Mouse (Mus musculus) right cerebral cortex, postnatal 36 days (tissue): ENCODE results near the gene Rhcg.

Experiments used
- DNase-seq, 2 experiments: peaks; one replicate each; pipeline ENCODE4 v3.0.0; 2022; ENCODE audit warnings: low spot score in 2 of 2, mixed read lengths in 1 of 2

The Rhcg gene

GRCm38 (mm10) chr7:79602006-79602405, 15.5 kb downstream of the Rhcg start:
- no peak for DNase-seq

GRCm38 (mm10) chr7:79600122-79600521, 17.3 kb downstream of the Rhcg start:
- DNase-seq, result no peak

GRCm38 (mm10) chr7:79594854-79595253, 22.6 kb downstream of the Rhcg start:
- DNase-seq, result peak; percentile 60 to 70

- DNase-seq, result peak; percentile 67 to 75
Measured at GRCm38 (mm10) chr7:79591812-79592731, 25.4 kb downstream of the Rhcg start.

GRCm38 (mm10) chr7:79590560-79591110, 26.8 kb downstream of the Rhcg start:
- DNase-seq, result no peak

- no peak for DNase-seq
Measured at GRCm38 (mm10) chr7:79589763-79590559, 27.5 kb downstream of the Rhcg start.

- no peak for DNase-seq
Measured at GRCm38 (mm10) chr7:79588284-79588683, 29.2 kb downstream of the Rhcg start.

GRCm38 (mm10) chr7:79578851-79579241, 38.6 kb downstream of the Rhcg start:
- DNase-seq, result no peak

GRCm38 (mm10) chr7:79577931-79578850, 39.3 kb downstream of the Rhcg start:
- DNase-seq, result no peak

GRCm38 (mm10) chr7:79577096-79577874, 40.2 kb downstream of the Rhcg start:
- DNase-seq, result no peak

DNA sequence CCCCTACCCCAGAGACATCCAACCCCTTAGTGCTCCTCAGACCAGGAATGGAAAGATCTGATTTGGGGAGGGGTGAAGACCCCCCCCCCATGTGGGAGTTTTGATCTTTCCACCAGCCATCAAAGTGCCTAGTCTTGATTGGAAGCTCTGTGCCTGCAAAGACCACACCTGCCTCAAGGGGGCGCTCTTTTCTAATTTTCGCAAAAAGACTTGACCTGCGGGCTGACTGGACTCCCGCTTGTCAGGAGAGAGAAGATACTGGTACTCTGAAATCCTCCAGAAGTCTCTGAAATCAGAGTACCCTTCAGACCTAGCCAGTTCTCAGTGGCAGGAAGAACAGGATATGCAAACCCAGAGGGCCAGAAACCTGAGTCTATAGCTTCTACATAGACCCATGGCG, 40.8 kb downstream of the Rhcg start:
- DNase-seq, result no peak

DNA sequence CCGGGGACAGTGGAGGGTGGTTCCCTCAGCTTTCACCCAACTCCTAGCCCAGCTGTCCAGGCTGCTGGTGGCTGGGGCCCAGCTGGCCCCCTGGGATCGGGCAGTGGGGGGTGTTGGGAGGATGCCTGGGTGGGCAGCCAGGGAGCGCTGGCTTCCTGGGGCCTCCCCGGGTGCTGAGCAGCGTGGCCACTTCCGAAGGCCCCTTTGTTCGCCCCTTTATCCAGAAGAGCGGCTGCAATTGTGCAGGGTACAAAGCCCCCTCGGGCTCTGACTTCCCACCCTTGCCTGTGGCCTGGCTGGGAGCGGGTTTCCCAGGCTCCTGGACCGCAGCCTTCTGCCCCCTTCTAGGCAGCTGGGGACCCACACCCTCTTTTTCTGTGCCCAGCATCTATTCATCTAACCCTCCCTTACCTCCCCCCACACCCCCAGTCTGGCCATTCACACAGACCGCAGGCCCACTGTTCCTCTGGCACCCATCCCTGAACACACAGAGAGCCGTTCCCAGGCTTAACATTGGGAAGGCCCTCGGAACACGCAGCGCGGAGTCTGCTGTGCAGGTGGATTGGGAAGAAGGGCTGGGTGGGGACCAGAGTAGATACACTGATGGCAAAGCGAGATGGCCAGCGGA, 45.2 kb downstream of the Rhcg start:
- no peak for DNase-seq

DNA sequence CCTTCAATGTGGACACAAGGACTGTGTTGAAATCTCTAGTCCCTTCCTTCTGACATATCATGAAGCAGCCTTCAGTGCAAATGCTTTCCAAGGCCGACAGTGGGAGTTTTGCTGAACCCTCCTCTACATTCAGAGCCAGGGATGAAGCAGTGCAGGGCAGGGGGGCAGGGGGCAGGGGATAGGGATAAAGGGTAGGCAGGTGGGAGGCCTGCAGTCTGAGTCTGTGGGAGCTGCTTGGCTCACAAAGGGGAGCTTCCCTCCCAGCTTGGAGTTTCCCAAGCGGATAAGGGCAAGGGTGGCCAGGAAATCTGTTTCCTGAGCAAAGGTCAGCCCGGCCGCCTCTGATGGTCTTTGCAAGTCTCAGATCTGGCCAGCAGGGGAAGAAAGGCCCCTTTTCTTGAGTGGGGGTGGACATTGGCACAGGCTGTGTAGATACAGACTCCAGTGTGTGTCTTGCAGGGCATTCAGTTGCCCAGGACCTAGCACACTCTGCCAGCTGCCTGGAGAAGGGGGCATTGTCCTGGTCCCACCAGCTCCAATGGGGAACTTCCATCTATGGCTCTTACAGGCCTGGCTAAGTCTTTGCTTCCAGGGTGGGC, 48.4 kb downstream of the Rhcg start:
- DNase-seq, result no peak

DNA sequence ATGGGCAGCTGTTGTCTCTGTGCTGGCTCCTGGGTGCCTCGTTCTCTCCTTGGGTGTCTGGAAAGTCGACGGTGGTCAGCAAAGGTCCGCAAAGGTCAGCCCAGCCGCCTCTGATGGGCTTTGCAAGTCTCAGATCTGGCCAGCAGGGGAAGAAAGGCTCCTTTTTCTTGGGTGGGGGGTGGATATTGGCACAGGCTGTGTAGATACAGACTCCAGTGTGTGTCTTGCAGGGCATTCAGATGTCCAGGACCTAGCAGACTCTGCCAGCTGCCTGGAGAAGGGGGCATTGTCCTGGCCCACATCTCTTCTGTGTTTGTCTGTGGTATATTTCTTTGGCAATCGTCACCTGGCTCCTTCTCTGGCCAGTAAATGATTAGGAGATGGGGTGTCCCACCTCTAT, 49.2 kb downstream of the Rhcg start:
- no peak for DNase-seq

- DNase-seq, result no peak
Measured at GRCm38 (mm10) chr7:79563675-79564074, 53.8 kb downstream of the Rhcg start.

DNA sequence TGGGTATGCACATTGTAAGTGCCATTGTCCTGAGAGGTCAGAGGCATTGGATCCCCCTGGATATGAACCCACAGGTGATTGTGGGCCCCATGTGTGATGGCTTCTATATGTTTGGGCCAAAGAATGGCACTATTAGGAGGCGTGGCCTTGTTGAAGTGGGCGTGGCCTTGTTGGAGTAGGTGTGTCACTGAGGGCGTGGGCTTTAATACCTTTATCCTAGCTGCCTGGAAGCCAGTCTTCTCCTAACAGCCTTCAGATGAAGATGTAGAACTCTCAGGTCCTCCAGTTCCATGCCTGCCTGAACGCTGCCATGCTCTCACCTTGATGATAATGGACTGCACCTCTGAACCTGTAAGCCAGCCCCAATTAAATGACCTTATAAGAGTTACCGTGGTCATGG, 55.1 kb downstream of the Rhcg start:
- DNase-seq, result no peak

DNA sequence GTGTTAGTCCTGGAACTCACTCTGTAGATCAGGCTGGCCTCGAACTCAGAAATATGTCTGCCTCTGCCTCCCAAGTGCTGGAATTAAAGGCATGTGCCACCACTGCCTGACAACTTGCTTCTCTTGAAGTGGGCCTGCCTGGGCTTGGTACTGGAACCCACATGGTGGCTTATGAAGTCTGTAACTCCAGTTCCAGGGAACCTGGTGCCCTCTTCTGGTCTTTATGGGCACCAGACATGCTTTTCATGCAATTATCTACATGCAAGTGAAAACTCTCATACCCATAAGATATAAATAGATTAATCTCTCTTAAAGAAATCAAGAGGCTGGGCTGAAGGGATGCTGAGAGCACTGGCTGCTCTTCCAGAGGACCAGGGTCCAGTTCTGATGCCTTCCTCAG, 58.8 kb downstream of the Rhcg start:
- no peak for DNase-seq

DNA sequence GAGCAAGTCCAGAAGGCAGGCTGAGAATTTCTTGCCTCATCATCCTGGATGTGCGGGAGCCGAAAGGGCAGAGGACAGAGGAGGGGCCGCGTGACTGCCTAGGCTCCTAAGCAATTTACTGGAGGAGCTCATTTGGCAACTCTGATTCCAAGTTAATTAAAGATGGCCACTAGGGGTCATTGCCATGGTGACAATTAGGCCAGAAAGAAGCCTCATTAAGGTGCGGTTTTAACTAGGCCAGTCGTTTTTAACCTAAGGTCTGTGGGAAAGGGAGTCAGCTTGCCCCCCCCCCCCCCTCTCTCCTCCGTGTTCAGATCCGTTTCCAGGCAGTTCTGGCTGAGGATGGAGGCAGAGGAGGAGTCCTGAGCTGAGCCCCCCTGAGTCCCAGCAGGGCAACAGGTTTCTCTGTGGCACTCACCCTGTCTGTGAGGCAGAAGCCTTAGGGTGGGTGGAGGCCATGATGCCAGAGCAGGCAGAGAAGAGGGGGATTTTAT, 59.7 kb downstream of the Rhcg start:
- DNase-seq, result no peak

DNA sequence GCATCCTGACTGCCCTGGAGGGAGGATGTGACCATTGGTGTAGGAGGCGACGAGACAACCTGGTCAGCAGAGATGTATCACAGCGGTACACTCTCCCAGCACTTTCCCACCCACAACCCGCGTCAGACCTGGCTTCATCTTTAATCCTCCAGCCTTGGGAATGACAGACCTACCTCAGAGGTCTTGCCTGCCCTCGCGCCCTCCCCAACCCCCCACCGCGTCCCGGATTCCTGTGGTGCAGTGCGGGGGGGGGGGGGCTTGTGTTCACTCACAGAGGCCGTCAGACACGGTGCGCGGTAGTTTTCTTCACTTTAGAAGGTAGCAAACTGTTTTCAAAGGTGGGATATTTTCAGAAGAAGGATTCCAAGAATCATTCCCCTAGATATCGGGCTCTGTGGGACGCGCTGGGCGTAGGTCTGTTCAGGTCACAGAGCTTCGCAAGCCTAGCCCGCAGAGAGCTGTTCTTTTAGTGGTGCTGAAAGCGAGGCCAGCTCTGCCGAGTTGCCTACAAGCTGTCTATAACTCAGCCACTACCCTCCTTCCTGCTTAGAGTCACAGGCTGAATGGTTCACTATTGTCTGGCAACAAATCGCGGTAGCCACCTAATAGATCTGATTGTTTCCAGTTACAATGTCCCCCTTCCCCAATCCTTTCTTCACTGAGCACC, 62.0 kb downstream of the Rhcg start:
- DNase-seq, result no peak
